Mouse (Mus musculus) layer of hippocampus, adult 9-10 months (tissue): Measurements from ENCODE around the gene Dytn.
A peak's percentile ranks its signal among the peaks of the same experiment; 100 is the strongest.
"Not testable (repeated sequence)": the region's sequence is repeated elsewhere in the genome, so short reads cannot be mapped to it uniquely, and the experiment has no call there.

Experiments
- DNase-seq: peaks from one replicate; pipeline ENCODE4 v3.0.0; 2022; ENCODE audit warnings: low spot score

Gene Dytn

DNA sequence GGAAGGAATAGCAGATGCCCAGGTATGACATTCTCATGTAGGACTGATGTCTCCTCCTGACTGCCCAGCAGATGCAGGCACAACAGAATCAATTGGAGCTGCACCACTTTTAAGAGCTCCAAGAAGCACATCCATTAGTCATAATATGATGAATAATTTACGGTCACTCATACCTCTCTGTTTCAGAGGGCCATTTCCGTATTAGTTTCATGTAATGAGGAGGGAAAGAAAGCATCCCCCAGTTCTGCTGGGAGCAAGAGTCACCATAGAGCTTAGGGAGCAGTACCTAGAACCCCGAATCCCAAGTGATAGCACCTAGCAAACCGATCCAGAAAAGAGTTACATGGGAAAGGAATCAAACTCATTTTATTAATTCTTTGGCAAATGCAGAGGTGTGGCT, at the start of gene Dytn:
Dytn (minus strand) TSS at position 101 of the 400 bp plus-strand sequence.
- no peak for DNase-seq

DNA sequence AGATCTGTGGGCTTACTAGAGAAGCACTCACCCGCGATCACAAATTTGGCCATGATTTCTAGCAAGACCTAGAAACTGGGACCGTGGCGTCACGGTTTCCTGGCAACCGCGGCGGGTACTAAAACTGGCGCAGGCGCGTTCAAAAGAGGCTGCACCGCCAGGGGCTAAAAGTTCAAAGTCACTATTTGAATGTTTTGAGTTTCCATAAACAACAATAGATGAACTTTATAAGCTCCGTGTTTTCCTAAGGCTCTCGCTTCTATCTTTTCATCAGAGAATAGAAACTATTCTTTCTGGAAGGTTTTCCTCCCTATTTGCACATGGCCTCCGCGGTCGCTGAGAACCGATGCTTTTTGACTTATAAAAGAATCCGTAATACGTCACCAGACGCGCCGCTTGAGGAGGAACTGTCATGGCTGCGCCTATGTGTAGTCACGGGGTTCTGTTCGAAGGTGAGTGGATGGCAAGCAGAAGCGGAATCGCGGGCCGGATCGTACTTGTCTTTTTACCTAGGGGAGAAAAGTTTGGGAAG, 43.6 kb upstream of the Dytn start, which contains the start of the genes Mdh1b and Fastkd2:
Mdh1b (minus strand) TSS at position 79 of the 532 bp plus-strand sequence.
Fastkd2 (plus strand) TSS at position 375 of the 532 bp plus-strand sequence.
- peak; percentile 91 for DNase-seq

DNA sequence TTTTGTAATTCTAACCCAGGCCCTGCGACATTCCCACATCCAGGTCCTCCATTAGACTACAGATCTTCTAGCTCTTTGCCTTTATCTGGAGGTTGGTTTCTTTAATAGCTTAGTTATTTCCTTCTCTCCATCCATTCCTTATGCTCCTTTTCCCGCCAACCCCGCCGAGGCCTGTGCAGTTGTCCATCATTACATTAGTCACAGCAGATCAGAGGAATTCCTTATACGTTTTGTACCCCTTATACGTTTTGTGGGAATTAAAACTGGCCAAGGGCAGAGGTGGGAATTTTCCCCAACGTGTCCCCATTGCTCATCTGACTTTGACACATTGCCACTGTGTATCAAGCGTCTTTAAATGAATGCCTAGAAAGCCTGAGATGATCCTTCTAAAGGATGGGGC, 43.1 kb upstream of the Dytn start:
- no peak for DNase-seq

DNA sequence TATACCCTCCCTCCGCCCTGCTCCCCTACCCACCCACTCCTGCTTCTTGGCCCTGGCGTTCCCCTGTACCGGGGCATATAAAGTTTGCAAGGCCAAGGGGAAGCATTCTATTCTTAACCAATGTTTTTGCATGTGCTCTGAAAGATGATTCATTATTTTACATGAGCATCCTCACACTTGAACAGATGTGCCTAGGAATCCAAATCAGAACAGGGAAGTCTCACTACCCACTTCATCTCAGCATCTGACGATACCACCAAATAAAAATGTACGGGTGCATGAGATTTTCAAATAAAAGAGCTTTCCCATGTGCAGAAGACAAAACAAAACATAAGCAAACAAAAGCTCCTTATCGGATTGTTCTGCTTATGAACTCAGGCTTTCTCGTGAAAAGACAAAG, 33.4 kb upstream of the Dytn start:
- DNase-seq: no peak

DNA sequence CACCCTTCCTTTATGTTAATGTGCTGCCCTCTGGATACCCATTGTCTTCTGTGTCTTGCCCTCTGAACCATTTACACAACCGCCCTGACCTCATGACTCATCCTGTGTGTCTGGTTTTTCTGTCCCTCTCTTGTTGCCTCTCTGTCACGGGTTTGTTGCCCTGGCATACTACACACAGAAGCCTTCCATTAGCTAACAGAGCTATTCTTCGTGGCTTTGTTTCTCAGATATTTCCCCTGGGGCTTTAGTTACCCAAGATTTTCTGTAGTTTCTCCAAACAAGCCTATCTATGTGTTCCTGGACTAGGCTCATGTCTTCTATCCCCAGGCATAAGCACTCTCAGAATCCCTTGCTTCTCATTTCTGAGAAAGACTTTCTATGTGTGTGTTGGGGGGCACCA, 22.1 kb upstream of the Dytn start:
- DNase-seq: no peak

DNA sequence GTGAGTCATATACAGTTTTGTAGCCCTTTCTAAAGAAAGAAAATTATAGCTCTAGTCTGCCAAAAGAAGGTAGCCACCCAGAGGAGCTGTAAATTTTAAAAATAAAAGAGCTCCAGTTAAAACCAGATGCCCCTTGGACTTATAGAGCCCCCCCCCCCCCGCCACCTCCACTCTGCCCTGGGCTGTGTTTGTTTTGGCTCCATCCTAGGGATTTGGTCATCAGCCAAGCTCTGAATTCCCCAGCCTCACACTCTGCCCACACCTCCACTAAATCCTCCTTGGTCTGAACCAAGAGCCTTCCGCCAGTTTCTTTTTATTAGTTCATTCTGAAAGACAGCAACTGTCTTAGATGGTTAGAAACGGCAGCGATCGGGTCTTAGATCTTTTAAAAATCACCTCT, 19.0 kb upstream of the Dytn start:
- DNase-seq: no peak

DNA sequence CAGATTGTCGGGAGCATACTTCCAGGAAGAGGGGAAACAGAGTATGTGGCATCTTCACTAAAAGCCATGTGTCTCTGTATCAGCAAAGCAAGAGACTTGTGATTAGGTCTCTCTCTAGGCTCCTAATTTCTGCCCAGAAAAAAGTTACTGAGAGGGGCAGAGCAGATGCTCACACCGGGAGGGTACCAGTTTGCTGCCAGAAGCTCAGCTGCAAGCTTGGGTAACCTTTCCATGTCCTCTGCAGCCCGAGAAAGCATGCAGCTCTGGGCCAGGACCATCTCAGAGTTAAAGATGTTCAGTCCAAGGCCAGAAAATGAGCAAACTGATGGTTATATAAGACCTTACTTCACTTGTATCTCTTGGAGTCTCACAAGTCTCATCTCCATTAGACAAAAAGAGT, 10.1 kb upstream of the Dytn start:
- no peak for DNase-seq

DNA sequence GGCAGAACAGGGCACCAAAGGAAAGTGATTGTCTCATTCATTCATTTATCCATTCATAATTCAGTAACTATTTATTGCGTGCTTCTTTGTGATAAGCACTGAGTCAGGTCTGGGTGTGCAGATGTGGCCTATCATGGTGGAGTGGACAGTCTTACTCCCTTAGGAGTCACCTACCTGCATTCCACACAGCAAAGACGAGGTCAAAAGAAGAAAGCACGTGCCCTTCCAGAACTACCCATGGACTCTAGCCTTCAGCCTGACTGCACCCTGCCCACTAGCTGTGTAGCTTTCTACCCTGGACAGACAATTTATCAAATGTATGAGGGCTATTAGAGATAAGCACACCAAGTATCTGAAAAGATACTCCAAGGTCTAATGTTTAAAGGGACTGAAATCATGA, 10.8 kb downstream of the Dytn start:
- no peak for DNase-seq

DNA sequence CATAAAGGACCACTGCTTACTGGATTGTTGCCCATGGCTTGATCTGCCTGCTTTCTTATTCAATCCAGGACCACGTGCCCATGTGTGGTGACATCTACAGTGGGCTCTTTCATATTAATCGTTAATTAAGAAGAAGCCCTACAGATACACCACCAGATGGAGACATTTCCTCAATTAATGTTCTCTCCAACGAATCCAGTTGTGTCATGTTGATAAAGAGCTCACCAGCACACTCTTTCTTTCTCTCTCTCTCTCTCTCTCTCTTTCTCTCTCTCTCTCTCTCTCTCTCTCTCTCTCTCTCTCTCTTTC, 17.9 kb downstream of the Dytn start:
- peak; percentile 35 for DNase-seq

DNA sequence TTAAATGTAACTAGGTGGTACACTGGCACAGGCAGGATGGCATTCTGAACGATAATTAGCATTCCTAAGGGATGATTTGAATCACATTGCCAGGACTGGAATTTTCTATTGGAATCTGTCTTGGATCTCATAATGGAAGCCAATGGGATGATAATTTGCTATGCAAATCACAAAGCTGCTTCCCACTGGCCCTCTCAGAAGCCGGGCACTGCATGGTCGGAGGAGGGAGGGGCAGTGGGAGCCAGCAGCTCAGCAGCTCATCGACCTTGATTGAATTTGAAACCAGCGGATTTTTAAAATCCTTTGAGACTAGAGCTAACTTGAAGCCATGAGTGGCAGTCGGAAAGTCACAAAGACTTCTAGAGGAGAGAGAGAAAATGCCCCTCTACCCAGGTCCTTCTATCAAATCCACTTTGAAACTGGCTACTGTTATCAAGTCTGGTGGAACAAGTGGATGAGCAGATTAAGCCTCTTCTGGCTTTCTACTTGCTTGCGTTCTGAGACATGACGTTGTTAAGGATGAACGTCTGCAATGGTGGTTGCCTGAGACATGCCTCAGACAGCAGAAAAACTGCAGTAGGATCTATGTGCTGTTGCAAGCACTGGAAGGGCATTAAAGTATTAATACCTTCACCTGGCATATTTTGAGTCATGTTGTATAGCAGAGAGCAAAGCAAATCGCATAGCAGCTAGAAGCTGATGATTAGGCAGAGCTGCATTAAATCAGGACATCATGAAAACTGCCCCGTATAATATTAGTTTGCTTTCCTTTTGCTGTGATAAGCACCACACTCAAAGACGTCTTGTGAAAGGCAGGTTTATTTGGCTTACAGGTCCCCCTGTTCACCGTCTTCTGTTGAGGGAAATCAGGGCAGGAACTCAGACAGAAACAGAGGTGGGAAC, 18.5 kb downstream of the Dytn start:
- no peak for DNase-seq

DNA sequence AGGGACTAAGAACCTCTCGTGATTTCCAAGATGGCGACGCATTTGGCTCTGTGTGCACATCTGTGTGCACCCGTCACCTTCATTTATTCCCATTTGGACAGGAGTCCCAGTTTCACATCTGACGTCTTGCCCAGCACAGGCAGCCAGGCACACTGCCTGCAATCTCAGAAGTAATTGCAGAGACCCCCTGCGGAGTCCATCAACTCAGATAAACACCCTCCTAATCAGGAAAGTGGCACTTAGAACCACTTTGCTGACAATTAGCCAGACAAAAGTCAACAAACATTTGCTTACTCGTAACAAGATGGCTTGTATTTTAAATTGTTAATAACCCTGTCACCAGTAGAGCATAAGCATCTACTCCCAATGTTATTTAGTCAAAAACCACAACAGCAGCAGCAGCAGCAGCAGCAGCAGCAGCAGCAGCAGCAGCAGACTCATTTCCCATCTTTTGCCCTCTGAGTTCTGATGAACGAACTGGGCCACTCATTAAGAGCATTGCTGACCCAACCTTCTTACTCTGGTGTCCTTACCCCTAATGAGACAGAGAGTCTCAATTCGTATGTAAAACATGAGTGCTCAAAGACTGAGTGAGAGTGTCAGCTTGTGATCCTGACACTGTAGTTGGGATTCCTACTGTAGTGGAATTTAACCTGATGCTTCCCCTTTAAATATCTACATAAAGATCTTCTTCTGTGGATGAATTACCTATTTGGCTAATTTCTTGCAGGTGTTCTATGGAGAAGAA, 19.4 kb downstream of the Dytn start:
- DNase-seq: no peak

DNA sequence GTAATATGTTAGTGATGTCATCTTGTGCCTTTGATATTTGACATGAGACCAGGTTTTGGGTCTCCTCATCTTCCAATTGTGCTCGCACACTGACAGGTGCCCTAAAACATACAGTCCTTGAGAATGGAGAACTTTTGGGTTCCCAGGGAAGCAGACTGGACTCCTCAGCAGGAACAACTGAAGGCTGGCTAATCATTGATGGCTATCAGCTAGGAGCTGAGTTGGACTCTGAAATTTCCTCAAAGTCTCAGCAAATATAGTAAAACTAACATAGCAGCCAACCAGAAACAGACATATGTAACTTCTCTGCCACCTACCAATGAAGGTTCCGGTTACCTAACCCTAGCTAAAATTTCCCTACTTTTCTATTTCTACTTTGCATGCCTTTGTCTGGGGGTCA, 20.6 kb downstream of the Dytn start:
- DNase-seq: no peak

DNA sequence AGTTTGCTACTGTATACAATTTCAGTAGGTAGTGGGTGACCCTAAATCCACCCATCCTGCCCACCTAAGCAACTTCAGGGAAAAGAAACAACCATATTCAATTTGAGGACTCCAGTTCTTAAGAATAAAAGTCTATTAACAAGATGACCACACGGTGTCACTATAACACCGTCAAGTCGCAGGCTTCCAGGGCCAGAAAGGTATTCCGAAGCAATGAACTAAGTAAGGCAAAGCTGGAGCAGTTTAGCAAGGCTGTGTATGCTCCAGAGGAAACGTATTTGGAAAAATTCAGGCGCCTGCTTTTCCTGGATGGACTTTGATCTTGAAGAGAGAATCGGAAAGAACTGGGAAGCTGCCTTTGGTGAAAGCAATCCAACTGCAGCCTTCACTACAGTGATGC, 27.1 kb downstream of the Dytn start:
- DNase-seq: peak; percentile 49

DNA sequence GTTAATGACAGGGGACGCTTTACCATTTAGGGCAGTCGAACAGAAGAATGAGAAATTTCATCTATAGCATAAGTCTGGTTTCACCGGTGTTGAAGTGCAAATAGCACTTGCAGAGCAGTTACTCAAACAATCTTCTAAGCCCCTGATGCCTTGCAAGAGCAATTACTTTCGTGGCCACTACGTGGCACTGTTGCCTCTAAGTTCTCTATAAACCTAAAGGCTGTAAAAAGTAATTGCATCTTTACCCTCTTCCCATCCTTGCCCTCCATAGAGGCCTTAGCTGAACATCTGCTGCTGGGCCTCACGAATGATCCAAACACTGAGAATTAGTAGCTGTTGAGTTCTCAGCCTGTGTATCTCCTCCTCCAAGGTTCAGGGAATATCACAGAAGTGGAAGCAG, 28.7 kb downstream of the Dytn start:
- DNase-seq: peak; percentile 21

DNA sequence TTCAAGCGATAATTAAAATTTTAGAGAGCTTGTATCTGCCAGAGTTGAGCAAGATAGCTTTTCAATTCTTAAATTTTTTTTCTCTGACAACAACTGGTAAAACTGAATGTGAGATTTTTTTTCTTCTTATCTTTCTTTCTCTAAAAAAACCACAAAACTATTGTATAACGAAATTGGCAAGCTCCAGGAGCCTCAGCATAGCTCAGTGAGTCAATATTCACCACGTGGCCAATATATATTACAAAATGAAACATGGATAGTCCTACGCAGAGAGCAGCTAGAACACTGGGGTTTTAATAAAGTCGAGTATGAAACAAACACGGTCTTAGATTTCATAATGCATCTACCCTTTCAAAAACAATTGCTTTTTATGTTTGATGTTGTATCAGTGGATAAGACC, 46.8 kb downstream of the Dytn start:
- no peak for DNase-seq

DNA sequence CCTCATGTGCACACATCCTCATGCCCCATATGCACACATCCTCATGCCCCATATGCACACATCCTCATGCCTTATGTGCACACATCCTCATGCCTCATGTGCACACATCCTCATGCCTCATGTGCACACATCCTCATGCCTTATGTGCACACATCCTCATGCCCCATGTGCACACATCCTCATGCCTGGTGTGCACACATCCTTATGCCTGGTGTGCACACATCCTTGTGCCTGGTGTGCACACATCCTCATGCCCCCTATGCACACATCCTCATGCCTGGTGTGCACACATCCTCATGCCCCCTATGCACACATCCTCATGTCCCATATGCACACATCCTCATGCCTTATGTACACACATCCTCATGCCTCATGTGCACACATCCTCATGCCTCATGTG, 56.3 kb downstream of the Dytn start:
- DNase-seq: not testable (repeated sequence)

DNA sequence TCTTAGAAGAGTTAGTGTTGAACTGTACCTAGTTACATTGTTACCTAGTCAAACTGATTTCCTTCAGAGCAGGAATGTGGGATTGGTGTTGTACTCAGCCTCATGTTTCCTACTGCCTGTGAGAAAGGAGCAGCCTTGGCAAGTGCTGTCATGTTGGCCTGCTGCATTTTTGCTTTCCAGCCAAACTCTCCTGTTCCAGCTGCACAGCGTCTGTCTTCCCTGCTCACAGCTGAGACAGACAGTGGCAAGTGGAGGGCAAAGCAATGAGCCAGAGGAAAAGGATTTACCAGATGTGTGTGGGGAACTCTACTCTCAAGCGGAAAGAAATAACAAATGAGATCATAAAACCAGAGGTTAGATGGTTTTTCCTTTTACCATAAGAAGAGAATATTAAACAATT, 58.5 kb downstream of the Dytn start:
- DNase-seq: no peak

DNA sequence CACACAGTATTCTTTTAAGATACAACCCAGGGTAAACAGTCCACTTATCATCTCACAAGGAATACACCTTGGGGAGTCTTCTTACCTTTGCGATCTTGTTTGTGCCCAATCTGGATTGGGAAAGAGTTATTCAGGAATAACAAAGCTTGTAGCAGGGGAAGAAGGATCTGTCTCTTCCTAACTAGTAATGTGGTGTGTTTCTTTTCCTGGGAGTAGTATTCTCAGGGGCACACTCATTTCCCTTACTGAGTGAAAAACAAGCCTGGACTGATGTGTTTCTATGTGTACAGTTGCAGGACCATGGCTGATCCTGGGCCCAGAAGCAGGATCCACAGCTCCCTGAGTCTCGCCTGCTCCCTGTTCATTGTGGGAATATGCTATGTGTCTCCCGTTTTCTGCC, 71.1 kb downstream of the Dytn start, which contains the start of gene Gm39653:
Gm39653 (plus strand) TSS at position 301 of the 400 bp plus-strand sequence.
- DNase-seq: no peak

DNA sequence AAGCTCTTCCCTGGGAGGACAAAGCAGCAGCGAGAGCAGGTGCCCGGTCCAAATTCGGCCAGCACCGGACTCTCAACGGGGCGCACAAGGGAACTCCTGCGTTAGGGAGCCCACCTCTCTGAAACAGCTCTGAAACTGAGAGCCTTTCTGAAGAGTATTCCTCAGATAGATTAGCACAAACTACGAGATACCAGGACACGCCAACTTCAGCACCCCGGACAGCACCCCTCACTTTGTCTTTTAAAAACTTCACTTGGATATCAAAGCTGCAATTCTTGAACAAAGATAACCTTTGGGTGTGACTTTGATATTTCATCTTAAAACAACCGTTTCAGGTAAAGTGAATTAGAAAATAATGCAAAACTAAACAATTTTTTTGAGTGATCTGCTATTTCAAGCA, 72.1 kb downstream of the Dytn start:
- no peak for DNase-seq

DNA sequence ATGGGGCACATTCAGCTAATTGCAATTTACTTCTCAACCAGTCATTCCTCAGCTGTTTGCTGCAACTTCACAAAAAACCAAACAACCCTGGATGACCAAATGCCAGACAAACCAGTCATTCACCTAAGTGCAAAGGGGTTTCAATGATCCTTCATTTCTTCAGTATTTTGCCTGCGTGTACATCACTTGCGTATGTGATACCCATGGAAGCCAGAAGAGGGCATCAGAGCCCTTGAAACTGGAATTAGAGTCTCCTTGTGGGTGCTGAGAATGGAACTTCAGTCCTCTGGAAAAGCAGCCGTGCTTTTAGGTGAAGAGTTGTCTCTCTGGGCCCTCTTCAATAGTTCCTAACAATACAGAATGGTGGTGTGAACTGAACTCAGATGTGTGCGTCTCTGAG, 77.1 kb downstream of the Dytn start:
- no peak for DNase-seq

DNA sequence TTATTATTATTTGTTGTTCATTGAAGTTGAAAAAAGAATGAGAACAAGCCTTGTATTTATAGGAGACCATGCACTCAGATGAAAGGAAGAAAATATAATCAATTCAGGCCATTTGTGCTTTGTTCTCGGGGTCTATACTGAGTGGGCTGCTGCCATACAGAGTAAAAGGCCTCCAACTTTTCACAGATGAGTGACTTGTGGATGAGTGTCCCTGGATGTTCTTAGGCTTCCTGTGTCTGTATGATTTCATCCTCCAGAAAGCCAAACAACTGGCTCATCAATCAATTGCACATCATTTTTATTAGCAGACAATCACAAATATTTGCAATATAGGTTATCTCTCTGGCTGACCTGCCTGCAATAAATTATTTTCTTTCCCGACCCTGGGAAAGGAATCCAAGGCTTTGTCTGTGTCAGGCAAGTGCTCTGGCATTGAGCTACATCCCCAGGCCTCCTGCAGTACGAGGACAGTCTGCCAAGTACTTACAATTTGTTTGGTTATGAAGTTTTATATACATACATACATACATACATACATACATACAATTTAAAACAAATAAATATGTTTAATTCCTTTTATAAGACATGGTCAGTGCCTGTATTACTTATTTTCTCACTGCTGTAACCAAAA, 82.7 kb downstream of the Dytn start:
- DNase-seq: no peak

DNA sequence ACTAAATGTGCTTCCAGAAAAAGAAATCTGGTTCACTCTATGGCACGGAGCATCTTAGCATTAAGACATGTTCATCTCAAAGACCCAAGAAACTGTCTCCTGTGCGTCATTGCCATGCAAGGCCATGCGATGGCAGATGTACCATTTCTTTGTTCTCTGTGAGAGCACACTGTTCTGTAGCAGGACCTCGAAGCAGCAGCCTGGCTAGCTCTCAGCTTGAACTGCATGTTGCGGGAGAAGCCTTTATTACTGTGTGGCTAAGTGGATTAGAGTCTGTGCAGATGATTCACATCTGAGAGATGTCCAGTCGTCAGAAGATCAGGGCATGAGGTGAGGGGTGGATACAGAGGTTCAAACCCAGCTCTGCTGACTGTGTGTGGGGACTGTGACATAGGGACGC, 99.9 kb downstream of the Dytn start:
- DNase-seq: no peak

DNA sequence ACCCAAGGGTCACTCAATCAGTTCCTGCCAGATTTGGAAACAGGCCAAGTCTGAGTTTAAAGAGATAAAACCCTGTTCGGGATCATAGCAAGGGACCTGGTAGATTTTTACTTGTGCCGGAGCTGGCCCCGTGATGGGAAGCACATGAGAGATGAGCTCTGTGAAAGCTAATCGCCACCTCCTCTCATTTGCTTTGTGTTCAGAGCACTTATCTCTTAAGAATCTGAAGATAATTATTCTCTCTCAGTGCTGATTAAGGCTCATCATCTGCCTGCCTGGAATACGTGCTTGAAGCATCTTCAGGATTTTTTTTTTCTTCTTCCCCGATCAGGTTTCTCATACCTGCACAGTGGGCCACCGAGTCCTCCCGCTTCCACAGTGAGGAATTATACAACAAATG, 107.6 kb downstream of the Dytn start:
- DNase-seq: no peak
